Mouse (Mus musculus): ENCODE data around the gene Cdca4.

Cdca4 gene

DNA sequence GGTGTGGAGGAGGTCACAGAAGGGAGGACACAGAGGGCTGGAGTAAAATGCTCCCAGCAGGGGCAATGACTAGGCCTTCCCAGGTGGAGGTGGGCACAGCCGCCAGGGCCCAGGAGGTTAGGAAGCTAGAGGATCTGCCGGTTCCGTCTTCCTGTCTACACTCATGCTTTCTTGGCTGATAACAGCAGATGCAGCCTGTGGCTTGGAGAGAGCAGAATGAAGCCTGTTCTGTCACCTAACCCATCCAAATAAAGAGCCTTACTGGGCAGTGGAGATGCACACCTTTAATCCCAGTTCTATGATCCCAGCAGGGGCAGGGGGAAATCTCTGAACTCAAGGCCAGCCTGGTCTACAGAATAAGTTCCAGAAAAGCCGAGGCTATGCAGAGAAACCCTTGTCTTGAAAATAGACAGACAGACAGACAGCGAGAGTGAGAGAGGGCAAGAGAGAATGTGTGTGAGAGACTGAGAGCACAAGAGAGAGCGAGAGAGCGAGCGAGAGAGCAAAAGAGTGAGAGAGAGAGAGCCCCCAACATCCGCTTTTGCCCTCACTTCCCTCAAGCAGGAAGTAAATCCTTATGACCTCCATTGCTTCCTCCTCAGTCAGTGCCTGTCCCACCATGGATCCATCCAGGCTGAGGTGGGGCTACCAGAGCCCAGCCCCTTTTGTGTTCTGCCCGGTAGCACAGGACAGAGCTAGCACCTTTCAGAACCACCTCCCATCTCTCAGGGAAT is 29.8 kb downstream of the Cdca4 start:
- no peak for DNase-seq (ENCODE audit: low spot score)

DNA sequence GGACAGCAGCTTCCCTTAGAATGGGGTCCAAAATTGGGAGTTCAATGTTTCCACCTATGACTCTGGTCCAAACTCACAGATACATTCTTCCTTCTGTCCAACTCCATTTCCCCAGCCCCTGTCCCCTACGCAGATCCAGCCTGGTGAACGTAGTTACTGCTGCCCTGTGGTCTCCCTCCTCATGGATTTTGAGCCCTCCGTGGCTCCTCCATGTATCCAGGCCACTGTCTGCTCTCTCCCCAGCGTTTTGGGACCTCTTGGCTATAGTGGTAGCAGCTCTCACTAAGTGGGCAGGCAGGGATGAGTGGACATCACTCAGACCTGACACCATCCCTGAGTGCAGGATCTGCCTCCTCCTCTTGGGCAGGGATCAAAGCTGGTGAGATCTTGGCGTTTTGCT is 30.5 kb downstream of the Cdca4 start:
- DNase-seq (ENCODE audit: low spot score), result no peak

DNA sequence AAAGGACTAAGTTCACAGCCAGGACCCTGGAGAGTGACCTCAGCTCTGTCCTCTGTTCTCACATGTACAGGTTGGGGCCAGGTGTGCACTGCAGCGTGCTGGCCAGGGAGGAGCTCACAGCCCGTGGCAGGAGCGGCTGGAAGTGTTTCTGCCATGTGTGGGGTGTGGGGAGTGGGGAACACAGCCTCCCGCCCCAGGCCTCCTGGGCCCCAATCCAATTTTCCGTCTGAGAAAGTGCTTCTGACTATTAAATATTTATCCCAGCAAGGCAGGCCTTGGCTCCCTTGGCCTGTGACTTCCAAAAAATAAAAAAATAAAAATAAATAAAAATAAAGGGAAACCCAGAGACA is 30.9 kb downstream of the Cdca4 start:
- DNase-seq (ENCODE audit: low spot score), result no peak

DNA sequence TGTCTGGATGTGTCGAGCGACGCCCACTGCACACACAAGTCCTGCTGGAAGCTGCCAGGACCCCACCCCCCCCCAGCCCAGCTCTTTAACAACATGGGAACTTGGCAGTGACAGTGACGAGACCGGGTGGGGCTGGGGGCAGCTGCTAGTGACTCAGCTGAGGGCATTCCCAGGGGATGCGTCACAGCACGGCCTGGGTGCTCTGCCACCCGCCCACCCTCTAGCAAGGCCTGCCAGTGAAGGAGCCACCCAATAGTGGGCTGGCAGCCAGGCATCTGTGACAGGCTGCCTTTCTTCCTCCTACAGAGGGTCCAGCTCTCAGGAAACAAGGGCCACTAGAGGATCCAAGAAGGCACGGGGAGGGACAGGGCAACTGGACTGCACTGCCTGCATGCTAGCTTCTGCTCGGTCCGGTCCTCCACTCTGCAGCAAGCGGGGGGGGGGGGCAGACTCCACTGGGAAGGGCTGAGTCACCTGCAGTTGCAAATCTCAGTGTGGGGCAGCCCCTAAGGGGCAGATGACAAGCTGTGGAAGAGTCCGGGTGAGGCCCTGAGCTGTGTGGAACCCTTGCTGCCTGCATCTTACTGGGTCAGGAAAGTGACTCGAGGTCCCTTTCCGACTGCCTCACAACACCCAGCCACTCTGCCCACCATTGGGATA is 31.4 kb downstream of the Cdca4 start:
- DNase-seq (ENCODE audit: low spot score), result no peak

DNA sequence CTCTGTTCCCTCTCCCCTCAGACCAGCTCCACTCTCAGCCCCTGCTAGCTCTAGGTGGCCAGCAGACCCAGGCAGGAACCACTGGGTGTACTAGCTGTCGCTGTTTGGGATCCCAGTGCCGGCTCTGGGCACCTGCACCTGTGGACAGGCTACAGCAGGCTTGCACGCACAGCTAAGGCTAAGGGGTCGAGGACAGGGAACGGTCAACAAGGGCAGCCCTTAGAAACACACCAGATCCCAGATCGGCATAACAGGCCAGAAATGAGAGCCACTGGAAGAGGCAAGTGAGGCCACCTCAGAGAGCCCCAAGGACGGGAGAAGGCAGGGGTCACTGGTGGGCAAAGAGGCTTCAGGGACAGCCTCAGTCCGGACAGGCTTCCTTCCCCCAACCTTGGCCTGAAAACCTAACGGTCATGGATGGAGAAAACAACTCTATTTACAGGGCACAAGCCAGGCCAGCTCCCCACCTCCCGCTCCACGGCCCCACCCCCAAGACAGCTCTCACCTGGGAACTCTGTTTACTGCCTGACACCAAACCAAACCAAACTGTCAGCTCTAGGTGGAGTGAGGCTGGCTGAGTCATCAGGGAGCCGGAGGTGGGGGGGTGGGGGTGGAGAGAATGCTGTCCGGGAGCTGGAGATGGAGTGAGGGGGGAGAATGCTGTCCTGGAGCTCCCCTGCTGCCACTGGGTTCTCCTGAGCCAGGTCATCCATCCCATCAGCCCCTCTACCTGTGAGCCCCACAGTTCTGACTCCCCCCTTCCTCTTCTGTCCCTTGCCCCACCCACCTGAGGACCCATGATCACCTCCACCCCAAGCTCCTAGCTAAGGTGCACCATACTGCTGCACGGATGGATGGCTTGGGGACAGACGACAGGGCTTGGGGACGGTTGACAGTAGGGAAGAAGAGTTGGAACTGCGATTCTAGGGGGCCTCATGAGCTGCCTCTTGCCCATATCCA is 32.4 kb downstream of the Cdca4 start:
- DNase-seq (ENCODE audit: low spot score), result no peak

DNA sequence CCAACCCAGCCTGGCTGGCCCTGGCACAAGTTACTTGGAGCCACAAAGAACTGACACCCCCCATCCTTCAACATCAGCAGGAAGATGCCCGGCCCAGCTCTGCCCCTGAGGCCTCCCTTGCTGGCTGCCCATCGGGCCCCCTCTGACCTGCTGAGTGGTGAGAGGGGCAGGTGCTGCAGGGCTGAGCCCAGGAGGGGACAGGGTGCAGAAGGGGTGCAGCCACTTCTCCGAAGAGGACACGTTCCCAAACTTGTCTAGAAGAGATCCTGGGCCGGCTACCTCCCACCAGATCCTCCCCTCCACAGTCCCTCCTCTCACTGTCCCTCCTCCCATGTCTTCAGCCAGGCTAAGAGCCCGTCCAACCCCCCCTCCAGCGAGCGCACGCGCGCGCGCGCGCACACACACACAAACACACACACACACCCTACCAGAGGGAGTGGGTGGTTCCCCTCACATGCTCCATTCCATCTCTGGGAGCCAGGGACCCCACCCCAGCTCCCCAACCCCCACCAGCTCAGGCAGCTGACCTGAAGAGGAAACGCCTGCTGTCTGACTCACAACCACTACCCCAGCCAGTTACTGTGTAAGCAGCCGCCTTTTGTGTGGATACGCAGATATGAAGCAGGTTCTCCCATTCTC is 33.6 kb downstream of the Cdca4 start:
- DNase-seq (ENCODE audit: low spot score), result no peak

DNA sequence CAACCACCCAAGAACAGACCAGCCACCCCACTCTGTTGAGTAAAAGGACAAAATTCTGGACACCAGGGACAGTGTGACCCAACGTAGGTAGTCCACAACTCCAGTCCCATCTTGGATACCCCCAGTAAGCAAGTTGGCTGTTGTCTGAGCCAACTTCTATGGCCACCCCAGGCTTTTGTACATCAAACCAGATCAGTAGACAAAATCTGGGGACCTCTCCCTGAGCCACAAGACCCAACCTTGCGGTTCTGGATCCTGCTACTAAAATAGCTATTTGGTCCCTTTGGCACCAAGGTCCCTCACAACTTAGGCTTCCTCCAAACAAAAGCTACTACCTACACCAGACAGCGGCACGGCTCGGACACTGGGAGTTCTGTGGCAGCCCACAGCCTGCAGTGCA is 34.2 kb downstream of the Cdca4 start:
- DNase-seq (ENCODE audit: low spot score), result no peak

DNA sequence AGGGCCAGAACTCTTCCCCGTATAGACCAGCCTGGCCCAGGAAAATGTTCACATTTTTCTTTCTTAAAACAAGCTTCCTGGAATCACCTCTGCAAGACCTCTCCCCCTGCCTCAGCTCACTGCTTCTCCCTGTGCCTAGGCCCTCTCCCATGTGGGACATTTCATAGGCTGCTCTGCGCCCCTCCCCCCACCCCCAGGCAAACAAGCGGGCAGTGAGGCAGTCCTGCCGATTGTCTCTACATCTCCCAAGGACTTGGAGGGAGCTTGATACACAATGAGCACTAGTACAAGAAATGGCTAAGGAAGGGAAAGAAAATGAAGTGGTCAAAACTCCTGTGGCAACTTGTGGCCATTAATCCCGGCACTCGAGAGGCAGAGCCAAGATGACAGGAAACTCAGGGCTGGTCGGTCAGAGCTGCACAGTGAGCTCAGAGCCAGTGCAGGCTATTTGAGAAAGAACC is 34.8 kb downstream of the Cdca4 start:
- DNase-seq (ENCODE audit: low spot score), result no peak

DNA sequence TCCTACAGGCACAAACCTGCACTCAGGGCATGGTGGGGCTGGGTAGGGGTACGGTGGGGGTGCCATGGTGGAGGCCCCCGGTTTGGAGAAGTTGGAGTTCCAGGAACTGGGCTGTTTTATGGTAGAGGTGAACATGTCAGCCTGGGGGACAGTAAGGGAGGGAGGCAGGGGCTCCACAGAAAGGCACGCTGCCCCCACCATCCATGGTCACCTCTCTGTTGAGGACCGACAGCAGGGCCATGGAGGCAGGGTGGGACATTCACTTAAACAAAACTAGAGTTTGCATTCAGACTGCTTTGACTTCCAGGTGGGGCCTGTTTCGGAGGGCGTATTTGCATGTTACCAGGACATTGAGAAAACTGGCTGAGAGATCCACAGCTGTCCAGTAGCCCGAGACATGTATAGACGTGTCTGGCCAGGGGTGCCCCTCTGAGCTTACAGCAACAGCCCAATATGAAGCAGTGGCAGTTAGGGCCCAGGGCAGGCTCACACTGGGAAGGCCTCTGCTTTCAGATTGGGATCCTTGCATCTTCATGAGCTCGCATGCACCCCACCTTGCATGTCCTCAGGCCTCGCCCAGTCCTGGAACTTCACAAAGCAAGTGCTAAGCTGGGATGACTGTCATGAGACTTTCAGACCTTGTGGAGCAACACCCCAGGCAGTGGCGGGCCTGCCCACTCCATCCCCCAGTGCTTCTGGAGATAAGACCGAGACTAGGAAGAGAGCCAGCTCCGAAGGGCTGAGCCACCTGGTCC is 35.4 kb downstream of the Cdca4 start:
- no peak for DNase-seq (ENCODE audit: low spot score)

DNA sequence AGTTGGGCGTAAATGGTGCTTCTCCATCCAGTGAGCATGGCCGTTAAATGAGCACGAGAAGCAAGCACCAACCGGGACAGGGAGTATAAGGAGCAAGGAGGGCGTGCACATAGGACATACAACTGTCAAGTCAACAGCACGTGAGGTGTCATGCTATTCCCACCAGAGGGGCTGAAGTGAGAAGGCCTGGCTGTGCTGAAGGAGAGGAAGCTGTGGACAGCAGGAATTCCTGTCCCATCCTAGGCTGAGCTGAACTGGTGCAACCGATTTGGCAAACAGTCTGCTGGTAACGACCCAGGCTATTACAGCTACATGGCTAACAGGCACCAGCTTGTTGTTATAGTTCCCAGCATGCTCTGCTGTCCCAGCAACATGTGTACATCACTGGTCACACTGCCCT is 38.2 kb downstream of the Cdca4 start:
- no peak for DNase-seq (ENCODE audit: low spot score)

DNA sequence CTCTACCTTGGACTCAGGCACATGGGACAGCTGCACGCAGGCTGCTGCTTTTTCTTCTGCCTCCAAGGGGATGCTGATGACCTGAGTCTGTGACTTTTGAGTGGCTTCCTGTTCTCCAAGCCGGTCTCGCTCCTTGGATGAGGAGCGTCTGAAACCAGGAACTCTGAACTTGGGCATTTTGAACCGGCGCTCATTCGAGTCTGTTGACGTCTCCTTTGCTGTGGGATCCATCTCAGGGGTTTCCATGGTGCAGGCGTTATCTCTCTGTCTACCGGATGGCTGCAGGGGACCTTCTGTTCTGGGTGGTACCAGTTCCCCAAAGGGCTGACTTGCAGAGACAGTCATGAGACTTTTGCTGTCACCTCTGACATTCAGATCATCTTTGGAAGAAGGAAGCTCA is 54.7 kb downstream of the Cdca4 start:
- DNase-seq (ENCODE audit: low spot score), result no peak

DNA sequence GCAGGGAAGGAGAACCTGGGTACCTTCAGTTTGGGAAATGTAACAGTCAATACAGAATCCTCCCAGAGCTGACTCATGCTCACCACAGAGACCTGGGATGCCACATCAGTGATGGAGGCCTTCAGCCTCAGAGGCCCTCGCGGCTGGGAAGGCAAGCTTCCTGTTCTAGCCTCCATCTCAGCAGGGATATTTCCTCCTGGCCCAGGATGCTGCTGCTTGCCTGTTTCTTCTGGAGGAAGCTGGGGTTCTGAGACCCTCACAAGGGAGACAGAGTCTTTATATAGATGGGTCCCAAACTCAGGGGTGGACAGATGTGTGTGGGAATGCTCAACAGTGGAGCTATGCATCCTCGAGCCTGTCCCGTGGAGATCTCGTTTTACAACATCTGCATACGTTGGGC is 55.2 kb downstream of the Cdca4 start:
- no peak for DNase-seq (ENCODE audit: low spot score)

DNA sequence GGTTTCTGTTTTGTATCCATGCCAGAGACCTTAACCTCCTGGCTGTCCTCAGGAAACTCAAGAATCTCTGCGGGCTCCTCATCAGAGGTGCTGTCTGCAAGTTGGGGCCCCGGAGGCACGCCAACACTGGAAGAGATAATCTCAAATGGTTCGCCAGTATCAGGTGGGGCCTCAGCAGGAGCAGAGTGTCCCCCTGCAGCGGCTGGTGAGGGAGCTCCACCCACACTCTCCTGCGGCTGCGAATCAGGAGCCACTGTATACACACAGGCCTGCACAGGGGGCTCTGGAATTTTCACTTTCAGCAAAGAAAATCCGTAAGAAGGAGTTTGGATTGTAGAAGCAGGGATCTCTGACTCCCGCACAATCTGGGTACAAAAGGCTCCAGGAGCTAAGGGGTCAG is 55.9 kb downstream of the Cdca4 start:
- no peak for DNase-seq (ENCODE audit: low spot score)

DNA sequence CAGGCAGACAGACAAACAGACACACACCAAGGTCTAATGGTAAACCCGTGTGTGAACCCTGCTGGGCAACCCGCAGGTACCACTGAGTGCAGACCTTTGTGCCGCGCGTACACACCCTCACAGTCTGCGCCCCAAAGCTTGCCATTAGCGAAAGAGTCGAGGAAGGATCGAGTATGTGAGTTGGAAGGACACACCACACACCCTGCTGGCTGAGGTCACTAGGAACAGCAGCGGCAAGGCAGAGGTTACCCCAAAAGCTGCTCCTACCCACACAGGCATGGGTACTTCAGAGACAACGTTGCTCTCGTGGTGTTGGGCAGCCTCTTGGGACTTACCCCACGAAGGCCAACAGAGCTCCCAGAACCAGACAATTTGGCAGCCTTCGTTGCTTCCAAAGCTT is 56.9 kb downstream of the Cdca4 start:
- no peak for DNase-seq (ENCODE audit: low spot score)

DNA sequence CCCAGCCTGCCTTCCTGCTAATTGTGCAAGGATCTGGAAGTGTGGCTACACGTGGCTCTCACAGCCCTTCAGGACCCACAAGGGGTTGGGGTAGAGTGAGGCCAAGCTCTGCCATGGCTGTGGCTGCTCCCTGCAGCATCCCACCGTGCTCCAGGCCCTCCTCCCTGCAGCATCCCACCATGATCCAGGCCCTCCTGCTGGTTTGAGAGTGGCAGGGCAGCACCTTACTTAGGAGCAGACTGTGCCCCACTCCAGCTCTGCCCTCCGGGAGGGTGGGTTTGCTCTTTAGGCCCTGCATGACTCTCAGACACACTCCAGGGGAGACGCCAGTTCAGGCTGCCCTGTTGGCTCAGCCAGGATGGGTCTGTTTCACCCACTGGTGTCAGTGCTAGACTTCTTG is 58.8 kb downstream of the Cdca4 start:
- DNase-seq (ENCODE audit: low spot score), result no peak

Measured in ovary, postnatal 10 days (tissue).